Mouse (Mus musculus) kidney, adult 2 months (tissue): ENCODE results near the gene Zcchc7. TPM values are rescaled to one million over a fixed set of nuclear protein-coding genes. Genes with fewer than 3 reads are reported as not detected.
A peak's percentile ranks its signal among the peaks of the same experiment; 100 is the strongest.

Experiments used
- DNase-seq: peaks from one replicate; pipeline ENCODE4 v3.0.0; 2021
- H3K27ac ChIP-seq: fragments of 200-500 bp; 2 replicates; pipeline ENCODE4 v1.5.1; 2012; ENCODE audit warnings: low read depth, low read length, control low read depth, inconsistent platforms; ENCODE audit not compliant: insufficient read depth
- H3K27me3 ChIP-seq: fragments of 200-500 bp; replicated peaks from 2 replicates; pipeline ENCODE4 v1.6.1; 2012; ENCODE audit warnings: mild to moderate bottlenecking, moderate library complexity, low read length, inconsistent platforms; ENCODE audit not compliant: control insufficient read depth, insufficient read depth
- H3K36me3 ChIP-seq: fragments of 200-500 bp; 2 replicates; pipeline ENCODE4 v1.6.1; 2012; ENCODE audit warnings: mild to moderate bottlenecking, moderate library complexity, low read length, inconsistent platforms; ENCODE audit not compliant: control insufficient read depth, insufficient read depth
- H3K4me1 ChIP-seq: fragments of 200-500 bp; 2 replicates; pipeline ENCODE4 v1.6.1; 2011; ENCODE audit warnings: low read length; ENCODE audit not compliant: control insufficient read depth, insufficient read depth
- H3K4me3 ChIP-seq: fragments of 200-500 bp; 2 replicates; pipeline ENCODE4 v1.5.1; 2011; ENCODE audit warnings: mild to moderate bottlenecking, low read depth, low read length, control low read depth; ENCODE audit not compliant: insufficient read depth
- CTCF ChIP-seq: fragments of 200-500 bp; conservative IDR thresholded peaks from 2 replicates; pipeline ENCODE4 v1.5.1; 2011; ENCODE audit warnings: low read depth, mild to moderate bottlenecking, control low read depth, low read length, moderate library complexity, mixed read lengths; ENCODE audit not compliant: insufficient read depth, insufficient read length
- POLR2A ChIP-seq: fragments of 200-500 bp; IDR thresholded peaks from one replicate; pipeline ENCODE4 v1.6.1; 2011; ENCODE audit warnings: low read depth, low read length, control low read depth
- WGBS: fragments of 180-500 bp; shearing (Covaris S2); methylation state at CpG from one replicate; pipeline ENCODE4 v1.1.7; 2018; 5-methylcytosine and 5-hydroxymethylcytosine counted together
- polyA plus RNA-seq: library from polyadenylated mRNA; depleted of rRNA; stranded (reverse); fragments of >200 nt; gene quantifications from 2 replicates; pipeline ENCODE4 v1.2.3, GENCODE M21; 2012

The Zcchc7 gene
- polyA plus RNA-seq, 1 experiment = 9.1 TPM

DNA sequence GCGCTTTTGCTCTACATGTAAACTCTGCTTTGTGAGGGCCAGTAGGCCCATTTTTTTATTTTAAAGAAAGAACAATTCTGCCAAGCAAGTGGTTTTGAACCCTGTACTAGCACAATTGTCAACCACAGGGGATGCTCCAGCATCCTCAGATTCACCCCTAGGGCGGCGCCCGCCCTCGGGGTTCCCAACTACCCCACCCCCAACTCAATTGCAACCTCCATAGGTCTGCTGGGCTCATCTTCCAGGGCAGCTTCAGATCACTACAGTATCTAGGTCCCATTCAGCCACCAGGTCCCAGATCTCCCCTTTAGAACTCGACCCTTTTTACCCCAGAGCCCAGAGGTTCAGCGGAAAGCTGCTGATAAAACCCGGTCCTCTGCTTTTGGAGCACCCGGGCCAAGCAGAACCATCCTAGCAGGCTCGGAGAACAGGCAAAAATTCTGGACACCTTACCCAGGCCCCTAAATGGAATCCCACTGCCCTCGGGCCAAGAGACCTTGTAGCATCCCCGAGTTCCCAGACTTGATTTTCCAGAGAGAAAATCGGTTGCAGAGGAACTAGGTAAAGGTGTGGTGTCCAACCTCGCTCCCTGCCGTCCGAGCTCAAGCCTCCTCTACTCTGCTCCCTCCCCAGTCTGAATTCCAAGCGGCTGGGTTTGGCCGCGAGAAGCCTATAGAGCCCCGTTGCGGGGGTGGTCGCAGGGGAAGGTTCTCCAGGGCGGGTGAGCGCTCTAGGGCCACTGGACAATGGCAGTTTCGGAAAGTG lies 44.4 kb upstream of the Zcchc7 start:
- H3K27me3 ChIP-seq = peaks cover 15% of the 10 kb centered on the region
- no peaks in the 10 kb centered on the region for H3K36me3 ChIP-seq
- H3K4me1 ChIP-seq = no peaks in the 10 kb centered on the region
- 4% methylated on average over 25 of the region's 25 CpGs for WGBS
- TF ChIP-seq POLR2A = no peak
- no peak for TF ChIP-seq CTCF
- DNase-seq = no peak
- no peak overlapping the region for H3K27ac ChIP-seq
- no peak overlapping the region for H3K4me3 ChIP-seq

DNA sequence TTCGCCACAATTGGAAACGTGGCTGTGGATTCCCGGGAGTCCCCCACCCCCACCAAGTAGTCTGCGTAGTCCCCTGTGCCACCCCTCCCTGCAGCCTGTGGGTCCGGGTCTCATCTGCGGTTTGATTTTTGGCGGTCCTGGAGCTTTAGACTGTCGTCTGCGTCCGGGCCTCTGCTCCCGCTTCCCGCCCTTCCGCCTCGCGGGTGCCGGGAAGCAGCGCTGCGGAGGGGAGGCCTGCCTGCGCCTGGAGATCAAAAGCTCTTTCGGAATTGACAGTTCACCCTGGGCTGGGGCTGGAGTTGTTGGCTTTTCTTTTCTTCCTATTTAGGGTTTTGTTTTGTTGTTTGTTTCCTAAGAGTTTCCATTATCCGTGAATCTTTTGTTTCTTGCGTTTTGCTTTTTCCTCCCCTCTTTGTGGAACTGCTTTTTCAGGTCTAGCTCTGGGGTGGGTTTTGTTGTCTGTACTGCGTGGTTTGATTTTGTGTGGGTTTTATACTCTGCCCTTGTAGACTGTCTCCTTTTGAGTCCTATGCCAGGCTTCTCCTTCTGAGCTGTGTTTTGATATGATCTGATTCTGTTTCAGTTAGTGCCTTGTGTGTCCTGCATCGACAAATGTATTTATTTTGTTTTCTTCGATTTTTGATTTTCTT lies 43.5 kb upstream of the Zcchc7 start:
- H3K27me3 ChIP-seq = peaks cover 14% of the 10 kb centered on the region
- no peaks in the 10 kb centered on the region for H3K4me1 ChIP-seq
- peak; percentile 28 for DNase-seq
- TF ChIP-seq CTCF (no peak), POLR2A (no peak)
- no peaks in the 10 kb centered on the region for H3K36me3 ChIP-seq
- 4% methylated on average over 25 of the region's 25 CpGs for WGBS
- H3K4me3 ChIP-seq = no peak overlapping the region
- H3K27ac ChIP-seq = no peak overlapping the region

DNA sequence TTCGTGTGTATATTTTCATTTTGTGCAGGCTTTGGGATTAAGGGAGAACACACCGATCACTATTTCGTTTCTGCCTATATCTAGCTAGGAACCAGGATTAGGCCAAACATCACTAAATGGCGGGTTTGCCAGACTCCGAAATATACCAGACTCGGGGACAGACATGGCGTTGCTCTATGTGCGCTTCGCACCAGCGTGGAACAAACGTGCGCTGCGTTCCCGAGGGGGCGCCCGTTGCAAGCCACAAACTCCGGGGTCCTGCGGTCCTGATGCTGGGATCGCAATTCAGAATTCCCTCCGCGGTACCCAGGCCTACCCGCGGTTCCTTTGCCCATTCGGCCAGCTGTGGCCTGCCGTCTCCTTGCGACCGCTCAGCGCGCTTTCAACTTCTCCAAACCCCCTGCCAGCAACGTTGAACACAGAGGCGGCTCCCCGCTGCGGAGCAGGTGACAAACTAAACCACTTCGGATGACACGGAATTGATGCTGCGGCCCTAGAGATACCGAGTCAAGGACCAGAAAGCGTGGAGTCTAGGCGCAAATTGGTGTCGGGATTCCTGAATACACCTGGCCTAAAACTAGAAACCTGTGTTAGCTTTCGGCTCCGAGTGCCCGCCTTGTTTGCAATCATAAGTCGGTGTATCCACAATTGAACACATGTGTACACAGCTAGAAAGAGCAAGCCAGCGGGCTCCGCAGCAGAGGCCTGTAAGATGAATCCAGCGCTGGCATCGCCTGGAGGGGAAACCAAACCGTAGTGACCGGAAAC lies 42.7 kb upstream of the Zcchc7 start:
- WGBS = 4% methylated on average over 50 of the region's 50 CpGs
- no peaks in the 10 kb centered on the region for H3K4me1 ChIP-seq
- no peak for DNase-seq
- H3K27me3 ChIP-seq = peaks cover 14% of the 10 kb centered on the region
- no peak overlapping the region for H3K4me3 ChIP-seq
- H3K27ac ChIP-seq = no peak overlapping the region
- H3K36me3 ChIP-seq = no peaks in the 10 kb centered on the region
- TF ChIP-seq CTCF = no peak

DNA sequence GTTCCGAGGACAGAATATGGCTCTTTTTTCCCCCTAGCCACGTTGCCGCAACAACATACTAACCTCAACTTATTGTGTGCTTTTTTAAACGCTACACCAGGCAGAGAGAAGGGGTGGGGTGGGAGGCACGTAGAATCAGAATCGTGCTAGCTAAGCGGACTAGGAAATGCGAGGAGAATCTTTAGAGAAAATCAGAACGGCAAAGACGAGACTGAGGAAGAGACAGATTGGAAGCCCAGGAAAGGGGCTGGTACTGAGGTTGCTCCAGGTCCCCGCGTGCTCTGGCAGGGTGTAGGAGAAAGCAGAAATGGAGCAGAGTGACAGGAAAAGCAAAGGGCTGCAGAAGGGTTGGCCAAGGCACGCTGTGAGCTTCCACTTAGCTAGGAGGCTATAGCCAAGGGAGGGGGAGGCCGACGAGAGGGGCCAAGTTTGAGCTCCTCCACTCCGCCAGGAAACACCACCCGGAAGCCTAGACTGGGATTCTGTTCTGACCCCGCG lies 42.1 kb upstream of the Zcchc7 start:
- H3K27me3 ChIP-seq = peaks cover 12% of the 10 kb centered on the region
- no peak overlapping the region for H3K27ac ChIP-seq
- H3K36me3 ChIP-seq = no peaks in the 10 kb centered on the region
- TF ChIP-seq CTCF = no peak
- no peak for TF ChIP-seq POLR2A
- no peak overlapping the region for H3K4me3 ChIP-seq
- 2% methylated on average over 19 of the region's 19 CpGs for WGBS
- H3K4me1 ChIP-seq = no peaks in the 10 kb centered on the region
- no peak for DNase-seq

- H3K27ac ChIP-seq = no peak overlapping the region
- no peaks in the 10 kb centered on the region for H3K4me1 ChIP-seq
- H3K27me3 ChIP-seq = peaks cover 12% of the 10 kb centered on the region
- H3K4me3 ChIP-seq = no peak overlapping the region
- no peaks in the 10 kb centered on the region for H3K36me3 ChIP-seq
- DNase-seq = peak; percentile 30
- TF ChIP-seq CTCF (no peak), POLR2A (no peak)
- 4% methylated on average over 27 of the region's 27 CpGs for WGBS
These were observed 41.5 kb upstream of the Zcchc7 start for GRCm38 (mm10) chr4:44714111-44714621.

- Histone ChIP-seq H3K4me3 (no peak overlapping the region), H3K36me3 (no peaks in the 10 kb centered on the region), H3K27ac (no peak overlapping the region), H3K4me1 (no peaks in the 10 kb centered on the region), H3K27me3 (peaks cover 12% of the 10 kb centered on the region)
- TF ChIP-seq POLR2A (no peak), CTCF (no peak)
- DNase-seq = no peak
- 14% methylated on average over 3 of the region's 3 CpGs for WGBS
These were observed 40.0 kb upstream of the Zcchc7 start for GRCm38 (mm10) chr4:44715621-44716160.

GRCm38 (mm10) chr4:44716391-44716790 lies 39.3 kb upstream of the Zcchc7 start:
- no peak overlapping the region for H3K4me3 ChIP-seq
- peaks cover 8% of the 10 kb centered on the region for H3K27me3 ChIP-seq
- WGBS = 6% methylated on average over 10 of the region's 10 CpGs

More at GRCm38 (mm10) chr4:44716391-44716790, 39.3 kb upstream of the Zcchc7 start:
- H3K4me1 ChIP-seq = no peaks in the 10 kb centered on the region
- H3K27ac ChIP-seq = no peak overlapping the region
- no peak for DNase-seq
- TF ChIP-seq CTCF (no peak), POLR2A (no peak)
- no peaks in the 10 kb centered on the region for H3K36me3 ChIP-seq
